Mouse (Mus musculus) small intestine, adult 2 months (tissue): ENCODE measurements around the gene Rin3. TPM values are rescaled to one million over a fixed set of nuclear protein-coding genes. Genes with fewer than 3 reads are reported as not detected.

Source experiments
- H3K27ac ChIP-seq: fragments of 200-500 bp; 2 replicates; pipeline ENCODE4 v1.5.1; 2012; ENCODE audit warnings: low read depth, low read length, control low read depth, inconsistent platforms; ENCODE audit not compliant: insufficient read depth
- H3K27me3 ChIP-seq: fragments of 200-500 bp; 2 replicates; pipeline ENCODE4 v1.6.1; 2012; ENCODE audit warnings: mild to moderate bottlenecking, moderate library complexity, low read length, inconsistent platforms; ENCODE audit not compliant: control insufficient read depth, insufficient read depth
- H3K36me3 ChIP-seq: fragments of 200-500 bp; 2 replicates; pipeline ENCODE4 v1.6.1; 2012; ENCODE audit warnings: mild to moderate bottlenecking, low read length, control low read depth, inconsistent platforms; ENCODE audit not compliant: control insufficient read depth, insufficient read depth
- H3K4me1 ChIP-seq: fragments of 200-500 bp; 2 replicates; pipeline ENCODE4 v1.6.1; 2012; ENCODE audit warnings: low read length, inconsistent platforms, mixed read lengths; ENCODE audit not compliant: control insufficient read depth, insufficient read depth, insufficient read length
- H3K4me3 ChIP-seq: fragments of 200-500 bp; 2 replicates; pipeline ENCODE4 v1.5.1; 2012; ENCODE audit warnings: low read depth, mild to moderate bottlenecking, control low read depth, inconsistent platforms, low read length, moderate library complexity
- CTCF ChIP-seq: fragments of 200-500 bp; IDR thresholded peaks from 2 replicates; pipeline ENCODE4 v1.5.1; 2012; ENCODE audit warnings: low read depth, mild to moderate bottlenecking, control low read depth, inconsistent platforms, low read length, moderate library complexity, mixed read lengths; ENCODE audit not compliant: insufficient replicate concordance, insufficient read length; ENCODE audit errors: extremely low read depth
- POLR2A ChIP-seq: fragments of 200-500 bp; IDR thresholded peaks from 2 replicates; pipeline ENCODE4 v1.6.1; 2012; ENCODE audit warnings: low read depth, mild to moderate bottlenecking, control low read depth, inconsistent platforms, low read length, moderate library complexity
- WGBS: fragments of 180-500 bp; shearing (Covaris S2); methylation state at CpG from one replicate; pipeline ENCODE4 v1.1.7; 2018; 5-methylcytosine and 5-hydroxymethylcytosine counted together
- polyA plus RNA-seq: library from polyadenylated mRNA; depleted of rRNA; stranded (reverse); fragments of >200 nt; gene quantifications from 2 replicates; pipeline ENCODE4 v1.2.3, GENCODE M21; 2012

Rin3 gene
- polyA plus RNA-seq, 1 experiment: 10.7 TPM

DNA sequence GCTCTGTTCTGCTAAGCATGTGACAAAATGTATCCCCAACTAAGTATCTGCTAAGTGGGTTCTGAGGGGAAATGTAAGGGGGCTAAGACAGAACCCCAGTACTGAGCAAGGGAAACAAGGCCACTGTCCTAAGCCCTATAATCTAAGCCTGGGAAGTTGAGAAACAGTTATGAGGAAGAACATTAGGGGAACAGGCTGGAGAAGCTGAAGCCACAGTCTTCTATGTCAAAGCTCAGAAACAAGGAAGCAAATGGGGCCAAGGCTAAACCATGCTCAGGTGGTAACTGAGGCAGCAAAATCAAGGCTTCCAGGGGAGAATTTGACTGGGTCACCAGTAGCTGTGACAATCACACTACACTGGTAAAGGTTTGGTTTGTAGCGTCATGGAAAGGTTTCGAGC is 50.3 kb downstream of the Rin3 start:
- H3K36me3 ChIP-seq: no peaks in the 10 kb centered on the region
- 99% methylated on average over 2 of the region's 2 CpGs for WGBS
- H3K4me1 ChIP-seq: peaks cover 3% of the 10 kb centered on the region
- H3K27me3 ChIP-seq: no peaks in the 10 kb centered on the region
- no peak for TF ChIP-seq POLR2A
- H3K4me3 ChIP-seq: no peak overlapping the region
- H3K27ac ChIP-seq: no peak overlapping the region

DNA sequence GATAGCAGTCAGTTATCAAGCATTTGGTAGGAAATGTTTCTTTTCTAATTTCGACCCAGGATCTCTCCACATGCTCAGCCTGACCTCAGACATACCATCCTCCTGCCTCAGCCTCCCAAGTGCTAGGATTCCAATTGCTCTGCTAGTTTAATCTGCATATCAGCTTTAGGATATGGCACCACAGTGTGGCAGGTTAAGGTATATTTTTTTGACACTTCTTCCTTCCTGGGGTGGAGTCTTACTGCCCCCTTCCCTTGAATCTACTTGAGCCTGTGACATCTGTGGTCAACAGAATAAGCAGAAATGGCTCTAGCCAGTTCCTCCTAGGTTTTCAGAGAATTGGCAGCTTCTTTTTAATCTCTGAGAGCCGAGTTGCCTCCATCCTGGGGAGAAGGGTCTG is 56.2 kb downstream of the Rin3 start:
- TF ChIP-seq CTCF (no peak), POLR2A (no peak)
- H3K4me1 ChIP-seq: no peaks in the 10 kb centered on the region
- no peak overlapping the region for H3K27ac ChIP-seq
- H3K27me3 ChIP-seq: no peaks in the 10 kb centered on the region
- no peak overlapping the region for H3K4me3 ChIP-seq
- no peaks in the 10 kb centered on the region for H3K36me3 ChIP-seq
- WGBS: 65% methylated on average over 2 of the region's 2 CpGs

DNA sequence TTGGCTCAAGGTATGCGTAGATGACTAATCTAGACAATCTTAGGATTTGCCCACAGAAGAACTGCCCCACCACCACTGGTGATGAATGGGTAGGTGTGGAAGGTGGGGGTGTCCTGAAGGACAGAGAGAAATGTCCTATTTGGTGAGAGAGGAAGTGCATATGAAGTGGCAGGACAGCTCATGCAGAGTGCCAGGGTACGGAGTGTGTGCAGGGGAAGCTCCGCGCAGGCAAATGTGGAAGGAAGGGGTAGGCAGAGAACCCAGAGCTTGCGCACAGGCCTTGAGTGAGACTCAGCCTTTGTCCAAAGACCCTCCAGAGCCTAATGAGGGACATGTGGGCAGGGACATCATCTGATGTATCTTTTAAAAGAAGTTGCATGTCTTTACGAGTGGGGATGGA is 57.6 kb downstream of the Rin3 start:
- no peaks in the 10 kb centered on the region for H3K27me3 ChIP-seq
- no peaks in the 10 kb centered on the region for H3K4me1 ChIP-seq
- no peaks in the 10 kb centered on the region for H3K36me3 ChIP-seq
- TF ChIP-seq CTCF: no peak
- TF ChIP-seq POLR2A: no peak
- H3K4me3 ChIP-seq: no peak overlapping the region
- 94% methylated on average over 6 of the region's 6 CpGs for WGBS
- no peak overlapping the region for H3K27ac ChIP-seq

DNA sequence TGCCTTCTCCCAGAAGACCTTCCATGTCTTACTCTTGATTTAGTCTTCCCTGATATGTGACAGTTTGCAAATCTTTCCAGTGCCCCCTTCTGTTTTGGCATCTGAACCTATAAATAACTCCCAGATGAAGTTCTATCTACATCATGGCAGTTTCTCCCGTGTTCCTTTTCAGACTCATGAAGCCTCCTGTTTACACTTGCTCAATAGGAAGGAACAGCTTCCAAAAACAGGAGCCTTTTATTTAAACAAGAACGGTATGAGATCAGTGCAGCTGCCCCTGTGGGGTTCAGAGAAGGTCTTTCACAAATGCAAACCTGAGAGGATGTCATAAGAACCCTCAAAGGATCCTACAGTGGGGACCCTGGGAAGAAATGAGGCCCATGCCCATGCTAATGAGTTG is 59.3 kb downstream of the Rin3 start:
- H3K4me3 ChIP-seq: no peak overlapping the region
- no peaks in the 10 kb centered on the region for H3K27me3 ChIP-seq
- WGBS: 52% methylated on average over 2 of the region's 2 CpGs
- H3K27ac ChIP-seq: no peak overlapping the region
- H3K36me3 ChIP-seq: no peaks in the 10 kb centered on the region
- TF ChIP-seq CTCF: no peak
- TF ChIP-seq POLR2A: no peak
- H3K4me1 ChIP-seq: no peaks in the 10 kb centered on the region

DNA sequence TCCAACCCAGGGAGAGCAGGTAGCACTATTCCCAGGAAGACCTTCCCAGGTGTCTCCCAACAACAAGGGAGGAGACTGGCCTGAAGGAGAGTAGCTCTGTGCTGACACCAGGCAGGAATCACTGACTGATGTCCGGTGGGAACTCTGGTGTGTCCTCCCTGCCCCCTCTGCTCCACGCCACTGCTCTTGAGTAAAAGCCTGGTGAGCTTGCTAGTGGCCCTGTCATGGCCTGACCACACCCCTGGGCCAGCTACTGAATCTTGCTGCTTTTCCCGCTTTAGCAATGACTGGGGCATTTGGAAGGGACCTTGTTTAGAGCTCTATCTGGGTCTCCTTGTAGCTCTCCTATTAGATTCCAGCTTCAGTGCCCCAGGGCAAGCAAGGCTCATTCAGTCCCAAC is 59.8 kb downstream of the Rin3 start:
- 85% methylated on average over 3 of the region's 3 CpGs for WGBS
- no peaks in the 10 kb centered on the region for H3K36me3 ChIP-seq
- H3K4me3 ChIP-seq: no peak overlapping the region
- no peaks in the 10 kb centered on the region for H3K4me1 ChIP-seq
- no peaks in the 10 kb centered on the region for H3K27me3 ChIP-seq
- H3K27ac ChIP-seq: no peak overlapping the region
- no peak for TF ChIP-seq CTCF
- TF ChIP-seq POLR2A: no peak

DNA sequence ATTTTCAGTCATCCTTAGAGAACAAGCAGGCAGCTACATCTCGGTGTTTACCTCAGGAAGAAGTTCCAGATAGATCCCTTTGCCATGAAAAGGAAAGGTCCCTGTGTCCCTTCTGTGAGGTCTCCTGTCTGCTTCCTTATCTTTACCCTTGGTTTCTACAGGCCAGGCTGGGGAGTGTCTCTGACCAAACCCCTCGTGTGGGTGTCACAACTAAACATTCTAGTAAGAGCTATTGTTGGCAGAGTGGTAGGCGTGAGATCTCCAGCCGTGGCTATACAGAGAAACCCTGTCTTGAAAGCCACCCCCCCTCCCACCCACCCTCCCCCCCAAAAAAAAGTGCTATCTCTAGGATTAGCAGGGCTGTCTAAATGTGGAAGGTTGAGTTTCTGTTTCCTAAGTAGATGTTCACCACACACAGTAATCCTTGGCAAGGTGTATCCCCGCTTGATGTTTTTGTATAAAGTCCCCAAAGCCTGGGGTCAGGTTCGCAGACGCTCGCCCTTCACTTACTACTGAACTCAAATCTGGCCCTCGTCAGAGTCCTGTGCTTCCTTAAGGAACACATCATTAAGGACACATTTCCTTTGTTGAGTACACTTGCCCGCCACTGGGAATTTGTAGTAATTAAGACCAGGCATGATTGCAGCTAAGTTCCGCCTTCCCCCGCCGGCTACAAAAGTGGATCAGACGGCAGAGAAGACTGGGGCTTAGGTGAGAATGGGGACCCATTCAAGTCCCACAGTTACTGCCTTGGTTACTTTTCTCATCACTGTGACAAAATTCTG is 62.4 kb downstream of the Rin3 start:
- TF ChIP-seq CTCF (no peak), POLR2A (no peak)
- 87% methylated on average over 14 of the region's 14 CpGs for WGBS
- Histone ChIP-seq H3K36me3 (no peaks in the 10 kb centered on the region), H3K27ac (no peak overlapping the region), H3K27me3 (no peaks in the 10 kb centered on the region), H3K4me3 (no peak overlapping the region), H3K4me1 (no peaks in the 10 kb centered on the region)

DNA sequence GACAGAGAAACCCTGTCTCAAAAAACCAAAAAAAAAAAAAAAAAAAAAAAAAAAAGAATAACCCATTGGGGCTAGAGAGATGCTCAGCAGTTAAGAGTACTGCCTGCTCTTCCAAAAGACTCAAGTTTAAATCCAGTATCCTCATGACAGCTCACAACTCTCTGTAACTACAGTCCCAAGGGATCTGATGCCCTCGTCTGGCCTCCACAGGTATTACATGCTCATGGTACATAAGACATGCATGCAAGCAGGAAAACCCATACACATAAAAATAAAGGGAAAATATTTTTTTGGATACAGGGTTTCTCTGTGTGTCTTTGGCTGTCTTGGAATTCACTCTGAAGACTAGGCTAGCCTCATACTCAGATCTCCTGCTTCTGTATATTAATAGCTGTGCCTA is 63.7 kb downstream of the Rin3 start:
- Histone ChIP-seq H3K4me3 (no peak overlapping the region), H3K27ac (no peak overlapping the region), H3K36me3 (no peaks in the 10 kb centered on the region), H3K4me1 (no peaks in the 10 kb centered on the region), H3K27me3 (no peaks in the 10 kb centered on the region)
- TF ChIP-seq POLR2A (no peak), CTCF (no peak)
- 14% methylated on average over 1 of the region's 1 CpGs for WGBS
